Mouse (Mus musculus) bone marrow macrophage, adult 2 months (primary cell): ENCODE data around the gene Tchp. TPM values are rescaled to one million over a fixed set of nuclear protein-coding genes. Genes with fewer than 3 reads are reported as not detected.

Experiments used
- H3K27ac ChIP-seq: 2 replicates; pipeline ENCODE4 v1.5.1; 2012; ENCODE audit warnings: low read depth, low read length; ENCODE audit not compliant: insufficient read depth
- H3K4me1 ChIP-seq: 2 replicates; pipeline ENCODE4 v1.6.1; 2012; ENCODE audit warnings: low read length; ENCODE audit not compliant: control insufficient read depth, insufficient read depth
- H3K4me3 ChIP-seq: 2 replicates; pipeline ENCODE4 v1.5.1; 2012; ENCODE audit warnings: mild to moderate bottlenecking, low read length, moderate library complexity; ENCODE audit not compliant: insufficient read depth
- CTCF ChIP-seq: IDR thresholded peaks from 2 replicates; pipeline ENCODE4 v1.5.1; 2012; ENCODE audit warnings: low read depth, mild to moderate bottlenecking, low read length, moderate library complexity
- POLR2A ChIP-seq: IDR thresholded peaks from 2 replicates; pipeline ENCODE4 v1.6.1; 2012; ENCODE audit warnings: mild to moderate bottlenecking, low read depth, low read length, borderline replicate concordance
- polyA plus RNA-seq: library from polyadenylated mRNA; stranded (reverse); fragments of >200 nt; gene quantifications from 2 replicates; pipeline ENCODE4 v1.2.4, GENCODE M21; 2012; ENCODE audit not compliant: missing spikeins, insufficient read depth, insufficient read length

Tchp gene
- polyA plus RNA-seq, 1 experiment, result 13.1 TPM

GRCm38 (mm10) chr5:114733606-114734005 lies 26.0 kb downstream of the Tchp start:
- no peak overlapping the region for H3K27ac ChIP-seq
- TF ChIP-seq POLR2A (no peak), CTCF (no peak)
- H3K4me1 ChIP-seq, result peaks cover 7% of the 10 kb centered on the region
- H3K4me3 ChIP-seq, result no peak overlapping the region

- H3K4me3 ChIP-seq, result no peak overlapping the region
- no peak overlapping the region for H3K27ac ChIP-seq
- H3K4me1 ChIP-seq, result peaks cover 20% of the 10 kb centered on the region
- TF ChIP-seq CTCF (no peak), POLR2A (no peak)
These were observed 29.7 kb downstream of the Tchp start for GRCm38 (mm10) chr5:114737090-114737887.

GRCm38 (mm10) chr5:114738707-114739241 lies 31.2 kb downstream of the Tchp start:
- TF ChIP-seq CTCF (no peak), POLR2A (no peak)
- peaks cover 20% of the 10 kb centered on the region for H3K4me1 ChIP-seq
- no peak overlapping the region for H3K4me3 ChIP-seq
- peak overlapping the region; percentile 58 for H3K27ac ChIP-seq

- Histone ChIP-seq H3K27ac (no peak overlapping the region), H3K4me3 (no peak overlapping the region), H3K4me1 (peaks cover 20% of the 10 kb centered on the region)
- TF ChIP-seq CTCF, result no peak
- no peak for TF ChIP-seq POLR2A
These were observed 33.0 kb downstream of the Tchp start for GRCm38 (mm10) chr5:114740595-114740994.

- TF ChIP-seq POLR2A (no peak), CTCF (no peak)
- Histone ChIP-seq H3K4me1 (peaks cover 22% of the 10 kb centered on the region), H3K4me3 (no peak overlapping the region), H3K27ac (no peak overlapping the region)
These were observed 35.0 kb downstream of the Tchp start for GRCm38 (mm10) chr5:114742572-114742971.

- no peak for TF ChIP-seq POLR2A
- no peak for TF ChIP-seq CTCF
- no peak overlapping the region for H3K27ac ChIP-seq
- H3K4me1 ChIP-seq, result peaks cover 19% of the 10 kb centered on the region
- no peak overlapping the region for H3K4me3 ChIP-seq
These were observed 35.6 kb downstream of the Tchp start for GRCm38 (mm10) chr5:114742998-114743696.

GRCm38 (mm10) chr5:114743697-114744090 lies 36.1 kb downstream of the Tchp start:
- H3K4me3 ChIP-seq, result no peak overlapping the region
- H3K27ac ChIP-seq, result no peak overlapping the region
- TF ChIP-seq CTCF (no peak), POLR2A (no peak)
- peaks cover 15% of the 10 kb centered on the region for H3K4me1 ChIP-seq

GRCm38 (mm10) chr5:114745581-114745980 lies 38.0 kb downstream of the Tchp start:
- TF ChIP-seq POLR2A (no peak), CTCF (no peak)
- no peak overlapping the region for H3K4me3 ChIP-seq
- peaks cover 2% of the 10 kb centered on the region; the same call in 1 of the 2 replicates for H3K4me1 ChIP-seq
- H3K27ac ChIP-seq, result no peak overlapping the region

GRCm38 (mm10) chr5:114746886-114747285 lies 39.3 kb downstream of the Tchp start:
- peaks cover 2% of the 10 kb centered on the region; the same call in 1 of the 2 replicates for H3K4me1 ChIP-seq
- no peak overlapping the region for H3K4me3 ChIP-seq
- H3K27ac ChIP-seq, result no peak overlapping the region
- no peak for TF ChIP-seq CTCF
- no peak for TF ChIP-seq POLR2A

- peaks cover 2% of the 10 kb centered on the region; the same call in 1 of the 2 replicates for H3K4me1 ChIP-seq
- no peak for TF ChIP-seq POLR2A
- TF ChIP-seq CTCF, result no peak
- H3K4me3 ChIP-seq, result no peak overlapping the region
- H3K27ac ChIP-seq, result no peak overlapping the region
These were observed 40.0 kb downstream of the Tchp start for GRCm38 (mm10) chr5:114747521-114747920.
